Mouse (Mus musculus) cerebellum, adult 2 months (tissue): ENCODE measurements around the gene Jmjd7.

Source experiments
- CTCF ChIP-seq: fragments of 200-500 bp; IDR thresholded peaks from 2 replicates; pipeline ENCODE4 v1.5.1; 2011; ENCODE audit warnings: low read depth, mild to moderate bottlenecking, control low read depth, low read length, moderate library complexity, borderline replicate concordance; ENCODE audit not compliant: insufficient read depth
- POLR2A ChIP-seq: fragments of 200-500 bp; IDR thresholded peaks from 2 replicates; pipeline ENCODE4 v1.6.1; 2011; ENCODE audit warnings: low read length, control low read depth, borderline replicate concordance; ENCODE audit not compliant: insufficient read depth

DNA sequence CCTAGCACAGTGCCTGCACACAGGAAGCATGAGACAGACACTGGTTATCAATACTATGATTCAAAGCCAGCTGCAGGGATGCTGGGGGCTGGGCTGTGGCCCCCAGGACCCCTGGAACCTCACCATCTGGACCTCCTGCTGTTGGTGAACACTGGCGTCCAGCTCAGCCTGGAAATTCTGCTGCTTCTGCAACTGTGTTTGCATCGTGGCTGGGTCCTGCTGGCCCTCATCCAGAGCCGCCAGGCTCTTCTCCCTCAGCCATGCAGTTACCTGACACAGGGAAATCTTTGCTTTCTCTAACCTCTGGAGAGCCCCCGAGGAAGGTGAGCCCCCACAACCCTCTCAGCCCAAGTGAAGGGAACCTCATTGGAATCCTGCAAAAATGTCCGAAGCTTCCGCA, 24.1 kb downstream of the Jmjd7 start:
- TF ChIP-seq POLR2A = no peak
- TF ChIP-seq CTCF = no peak
